Mouse (Mus musculus): Measurements from ENCODE around the gene Tekt1.

Tekt1 gene

DNA sequence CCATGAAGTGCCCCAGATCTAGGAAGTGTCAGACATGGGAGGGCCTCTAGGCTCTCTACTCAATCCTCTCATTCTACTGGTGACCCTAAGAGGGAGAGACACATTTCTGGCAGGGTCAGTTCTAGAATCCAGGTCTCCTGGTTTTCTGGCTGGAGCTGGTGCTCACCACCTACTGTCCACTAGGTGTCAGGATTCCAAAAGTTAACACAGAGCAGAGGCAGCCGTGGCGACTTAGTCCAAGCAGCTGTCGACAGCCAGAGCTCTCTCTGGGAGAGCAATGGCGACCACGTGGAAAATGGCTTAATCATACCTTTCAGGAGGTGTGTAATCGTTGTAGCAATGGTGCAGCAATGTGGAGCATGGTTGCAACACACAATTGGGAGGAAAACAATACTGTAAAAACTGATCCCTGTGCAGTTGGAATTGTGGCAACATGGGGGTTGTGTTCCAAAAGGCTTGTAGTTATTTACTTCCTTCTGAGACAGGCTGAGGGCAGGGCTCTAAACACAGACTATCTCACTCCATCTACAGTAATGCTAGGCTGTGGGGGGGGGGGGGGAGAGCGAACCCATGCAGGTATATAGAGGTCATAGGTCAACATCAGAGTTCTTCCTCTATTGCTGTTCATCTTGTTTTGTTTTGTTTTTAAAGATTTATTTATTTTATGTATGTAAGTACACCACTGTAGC lies 19.5 kb downstream of the Tekt1 start:
- DNase-seq: peak; percentile 61 to 73

DNA sequence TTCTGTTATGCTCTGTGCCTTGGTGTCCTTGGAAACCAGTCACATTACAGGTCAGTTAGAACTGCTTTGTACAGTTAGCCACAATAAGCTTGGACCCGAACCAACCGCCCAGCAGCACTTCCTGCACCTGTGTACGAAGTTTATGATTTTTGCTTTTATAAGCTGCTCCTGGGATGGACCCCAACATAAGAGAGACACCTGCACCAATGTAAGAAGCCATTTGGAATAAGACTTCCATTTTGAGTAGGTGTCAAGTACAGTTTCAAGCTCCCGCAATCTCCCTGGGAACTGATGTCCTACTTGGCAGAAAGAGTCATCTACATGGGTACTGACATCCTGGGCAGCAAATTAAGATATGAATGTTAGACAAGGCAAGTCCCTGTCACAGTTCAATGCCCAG lies 22.5 kb downstream of the Tekt1 start:
- DNase-seq: no peak

DNA sequence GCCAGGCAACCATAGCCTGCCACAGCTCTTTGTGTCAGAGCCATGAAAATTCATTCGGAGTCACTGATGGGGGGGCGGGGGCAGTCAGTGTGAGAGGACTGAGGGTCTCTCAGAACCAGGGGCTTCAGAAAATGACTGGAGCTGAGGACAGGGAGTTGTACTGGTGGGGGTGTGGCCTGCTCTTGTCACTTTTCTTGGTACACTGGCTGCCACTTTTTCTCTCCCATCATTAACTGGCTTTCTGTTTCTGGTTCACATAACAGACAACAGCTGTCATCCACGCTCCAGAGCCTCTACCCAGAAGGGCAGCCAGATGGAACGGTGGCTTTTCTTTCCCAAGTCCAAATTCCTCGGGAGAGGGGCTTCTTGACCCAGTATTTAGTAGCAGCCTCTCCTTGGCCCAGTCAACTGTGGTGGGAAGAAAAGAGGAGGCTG lies 23.8 kb downstream of the Tekt1 start:
- DNase-seq: no peak

DNA sequence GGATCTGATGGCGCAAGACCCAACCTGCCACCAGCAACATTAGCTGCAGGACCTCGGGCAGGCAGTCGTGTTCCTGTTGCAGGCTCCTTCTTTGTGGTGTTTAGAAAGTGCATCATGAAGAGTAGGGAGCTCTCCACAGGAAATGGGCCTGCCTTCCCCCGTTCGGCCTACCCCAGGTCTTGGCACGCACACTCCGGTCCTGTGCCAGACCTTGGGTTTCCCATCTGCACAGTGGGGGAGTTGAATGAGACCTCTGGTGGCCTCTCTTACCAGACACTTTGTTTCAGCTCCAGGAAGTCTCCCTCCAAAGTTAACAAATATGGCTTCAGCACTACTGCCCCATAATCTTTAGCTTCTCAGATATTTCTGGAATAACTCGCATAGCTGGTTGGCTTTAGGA lies 25.5 kb downstream of the Tekt1 start:
- DNase-seq: no peak

DNA sequence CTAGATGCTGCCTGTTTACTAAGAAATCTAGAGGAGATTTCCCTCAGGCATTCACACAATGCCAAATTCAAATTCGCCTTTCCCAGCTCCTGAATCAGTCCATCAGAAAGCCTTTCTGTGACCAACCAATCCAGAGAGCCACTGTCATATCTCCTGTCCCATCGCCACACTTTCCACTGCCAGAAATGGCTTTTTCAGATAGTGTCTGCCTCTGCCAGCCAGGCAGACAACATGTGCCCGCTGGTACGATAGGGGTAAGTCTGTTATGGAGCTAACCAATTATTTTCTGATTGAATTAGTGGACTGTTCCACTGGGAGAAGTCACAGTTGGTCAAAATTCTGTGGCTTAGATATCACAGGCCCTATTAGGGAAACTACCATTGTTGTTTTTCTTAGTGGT lies 27.6 kb downstream of the Tekt1 start:
- DNase-seq: no peak

DNA sequence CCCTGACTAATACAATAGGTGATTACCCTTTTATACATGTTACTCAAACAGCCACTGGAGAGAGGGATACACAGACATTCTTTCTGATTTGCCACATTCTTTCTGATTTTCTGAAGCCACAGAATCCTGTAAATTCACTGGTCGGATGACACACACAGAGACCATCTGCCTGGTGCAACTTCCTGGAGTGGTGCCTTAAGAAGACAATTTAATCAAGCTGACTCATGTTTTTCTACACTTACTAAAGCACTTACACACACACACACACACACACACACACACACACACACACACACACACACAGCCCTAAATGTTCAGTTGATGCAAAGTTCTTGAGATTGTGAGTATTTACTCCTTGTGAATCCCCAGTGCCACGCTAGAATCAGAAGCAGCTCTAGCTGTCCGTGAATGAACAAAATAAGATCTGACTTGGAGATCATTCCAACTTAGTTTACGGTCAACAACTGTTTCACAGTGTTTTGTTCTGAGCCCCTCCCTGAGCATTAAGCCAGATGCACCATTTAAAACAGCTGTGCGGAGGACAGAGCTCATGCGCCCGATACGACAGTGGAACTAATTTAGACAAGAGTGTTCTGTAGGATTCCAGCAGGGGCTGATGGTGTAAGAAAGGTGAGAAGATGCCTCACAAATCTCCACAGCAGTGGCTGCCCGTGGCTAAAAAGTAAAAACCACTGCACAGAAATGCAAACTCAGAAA lies 29.1 kb downstream of the Tekt1 start:
- DNase-seq: peak in 1 of 2 experiments; percentile 46

DNA sequence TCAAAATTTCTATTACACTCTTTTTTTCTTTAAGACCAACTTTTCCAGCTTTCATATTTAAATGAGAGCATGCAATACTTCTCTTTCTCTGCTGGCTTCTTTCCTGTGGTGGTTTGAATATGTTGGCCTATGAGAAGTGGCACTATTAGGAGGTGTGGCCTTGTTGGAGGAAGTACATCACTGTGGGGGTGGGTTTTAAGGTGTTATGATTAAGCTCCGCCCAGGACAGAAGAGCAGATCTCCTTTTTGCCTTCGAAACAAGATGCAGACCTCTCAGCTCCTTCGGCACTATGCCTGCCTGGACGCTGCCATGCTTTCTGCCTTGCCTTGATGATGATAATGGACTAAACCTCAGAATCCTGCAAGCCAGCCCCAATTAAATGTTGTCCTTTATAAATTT lies 36.5 kb downstream of the Tekt1 start:
- DNase-seq: no peak

DNA sequence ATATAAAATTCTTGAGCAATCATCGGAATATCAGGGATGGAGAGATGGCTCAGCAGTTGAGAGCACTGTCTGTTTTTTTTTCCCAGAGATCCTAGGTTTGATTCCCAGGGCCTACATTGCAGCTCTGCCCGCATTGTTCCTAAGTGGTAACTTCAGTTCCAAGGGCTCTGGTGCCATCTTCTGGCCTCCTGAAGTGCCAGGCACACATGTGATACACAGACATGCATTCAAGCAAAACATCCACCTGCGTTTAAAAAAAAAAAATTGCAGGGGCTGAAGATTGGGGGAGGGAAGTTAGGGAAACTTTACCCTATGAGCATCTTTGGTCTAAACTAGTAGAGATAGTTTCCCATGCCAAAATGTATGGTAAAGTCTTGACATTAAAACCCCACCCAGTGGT lies 37.8 kb downstream of the Tekt1 start:
- DNase-seq: no peak

DNA sequence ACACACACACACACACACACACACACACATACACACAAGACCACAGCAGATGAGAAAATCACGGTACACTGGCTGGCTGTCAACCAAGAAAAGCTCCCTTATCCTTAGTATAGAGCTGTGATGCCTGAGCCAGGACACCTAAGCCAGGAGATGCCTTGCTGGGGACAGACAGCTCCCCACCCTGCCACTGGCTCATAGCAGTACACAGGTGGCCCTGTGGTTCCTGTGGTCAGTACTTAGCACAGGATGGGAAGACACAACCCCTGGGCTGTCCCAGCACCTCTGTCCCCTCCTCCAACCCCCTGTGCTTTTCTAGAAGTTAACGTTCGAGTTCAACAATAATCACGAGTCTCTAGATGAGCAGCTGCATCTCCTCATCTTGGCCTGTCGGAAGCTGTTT lies 44.2 kb downstream of the Tekt1 start:
- DNase-seq: no peak

DNA sequence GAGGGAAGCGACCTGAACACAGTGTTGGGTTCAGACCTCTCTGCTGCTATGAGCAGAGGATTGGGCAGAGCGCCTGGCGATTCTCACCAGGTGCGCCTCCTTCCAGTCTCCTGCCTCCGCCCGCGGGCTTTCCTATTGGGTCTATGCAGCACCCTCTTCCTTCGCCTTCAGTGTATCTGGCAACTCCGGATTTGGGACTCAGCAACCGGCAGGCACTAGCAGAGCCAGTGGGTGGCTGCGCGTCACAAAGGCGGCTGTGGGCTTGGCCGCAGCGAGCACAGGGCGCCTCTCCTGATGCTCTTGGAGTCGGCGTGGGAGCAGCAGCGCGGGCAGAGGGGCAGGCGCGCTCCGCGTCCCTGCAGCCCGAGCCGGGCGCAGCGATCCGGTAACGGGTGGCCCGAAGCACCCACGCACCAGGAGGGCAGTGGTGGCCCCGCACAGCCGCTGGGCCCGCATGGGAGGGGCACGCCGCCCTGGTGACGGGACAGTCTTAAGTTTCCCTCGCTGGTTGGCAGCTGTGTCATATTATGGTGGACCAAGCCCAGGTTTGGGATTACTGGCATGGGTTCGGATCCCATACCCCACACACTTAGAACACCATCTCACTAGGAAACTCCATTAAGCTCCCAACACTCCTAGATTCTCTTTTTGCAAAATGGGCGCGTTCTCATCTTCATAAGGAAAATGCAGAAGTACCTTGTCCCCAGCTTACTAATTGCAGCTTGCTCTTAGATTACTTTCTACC lies 47.9 kb downstream of the Tekt1 start, which contains the start of gene Fbxo39:
Fbxo39 (plus strand) TSS at position 294 of the 745 bp plus-strand sequence.
- DNase-seq: peak in 1 of 2 experiments; percentile 15

DNA sequence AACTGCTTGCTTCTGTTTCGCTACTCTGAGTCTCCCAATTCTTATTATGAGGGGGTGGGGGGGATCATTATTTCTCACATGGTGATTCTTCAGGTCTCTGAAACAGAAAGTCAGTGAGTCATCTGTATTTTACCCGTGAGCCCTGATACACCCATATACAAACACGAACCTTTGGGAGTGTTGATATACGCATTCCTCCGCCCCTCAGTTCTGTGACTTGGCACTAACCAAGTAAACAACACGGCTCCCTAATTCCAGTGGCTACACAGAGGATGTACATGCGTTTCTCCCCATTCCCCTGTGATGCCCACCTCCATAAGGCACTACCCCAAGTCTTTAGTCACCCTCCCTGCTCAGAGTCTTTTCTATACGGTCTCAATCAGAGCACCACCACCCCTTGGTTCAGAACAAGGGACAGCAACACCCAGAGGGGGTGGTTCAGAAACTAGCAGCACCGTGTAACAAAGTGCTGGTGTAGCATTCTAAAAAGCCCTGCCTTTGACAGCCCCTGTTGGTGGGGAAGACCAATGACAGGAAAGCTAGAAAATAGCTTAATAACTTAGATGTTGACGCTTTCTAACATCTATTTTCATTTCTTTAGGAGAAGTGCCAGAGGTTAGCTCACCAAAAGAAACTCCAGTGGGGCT lies 50.8 kb downstream of the Tekt1 start:
- DNase-seq: no peak

DNA sequence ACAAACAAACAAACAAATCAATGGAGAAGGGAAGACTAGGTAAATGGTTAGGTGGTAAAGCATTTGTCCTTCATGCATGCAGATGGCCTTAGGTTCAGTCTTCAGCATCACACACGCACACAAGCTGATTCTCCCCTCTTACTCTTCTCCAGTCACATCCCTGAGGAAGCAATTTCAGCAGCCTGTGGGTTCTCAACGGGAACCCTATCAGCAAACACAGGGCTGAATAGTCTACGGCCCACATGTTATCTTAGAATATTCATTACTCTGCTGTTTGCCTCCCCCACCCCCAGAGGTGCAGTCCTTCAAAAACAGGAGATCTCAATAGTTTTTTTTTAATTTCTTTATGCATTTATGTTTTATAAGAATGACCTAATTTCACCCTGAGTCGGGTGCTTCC lies 51.8 kb downstream of the Tekt1 start:
- DNase-seq: no peak

DNA sequence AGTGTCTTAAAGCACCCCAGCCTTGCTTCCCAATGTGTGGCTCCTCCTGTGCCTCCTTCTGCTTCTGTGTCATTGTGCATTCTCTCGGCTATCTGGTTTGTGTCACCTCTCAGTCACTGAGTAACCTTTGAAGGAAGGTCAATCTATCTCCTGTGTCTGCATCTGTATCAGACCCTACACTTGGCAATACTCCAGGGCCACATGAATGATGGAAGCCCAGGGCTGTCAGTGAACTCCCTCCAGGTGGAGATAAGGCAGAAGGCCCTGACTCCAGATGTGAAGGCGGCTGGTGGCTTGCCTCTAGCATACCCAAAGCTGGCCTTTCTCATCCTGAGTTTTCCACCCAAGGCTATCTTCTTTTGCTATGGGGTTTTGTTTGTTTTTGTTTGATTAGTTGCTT lies 53.3 kb downstream of the Tekt1 start:
- DNase-seq: no peak

DNA sequence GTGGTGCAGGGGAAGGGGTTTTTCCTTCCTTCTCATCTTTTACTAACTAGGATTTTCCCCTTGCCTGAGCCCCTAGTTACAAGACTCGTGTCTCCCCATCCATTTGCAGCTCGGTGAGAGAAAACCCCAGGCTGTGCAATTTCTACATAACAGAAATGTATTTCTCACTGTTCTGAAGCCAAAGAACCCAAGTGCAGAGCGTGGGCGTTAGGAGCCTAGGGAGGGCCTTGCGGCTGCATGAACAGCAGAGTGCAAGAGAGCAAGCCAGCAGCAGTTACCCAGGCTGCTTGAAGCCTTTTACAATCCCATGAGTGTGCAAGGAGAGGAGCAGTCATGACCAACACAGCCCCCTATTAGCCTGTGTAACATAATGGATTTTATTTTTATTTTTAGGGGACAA lies 54.8 kb downstream of the Tekt1 start:
- no peak for DNase-seq

DNA sequence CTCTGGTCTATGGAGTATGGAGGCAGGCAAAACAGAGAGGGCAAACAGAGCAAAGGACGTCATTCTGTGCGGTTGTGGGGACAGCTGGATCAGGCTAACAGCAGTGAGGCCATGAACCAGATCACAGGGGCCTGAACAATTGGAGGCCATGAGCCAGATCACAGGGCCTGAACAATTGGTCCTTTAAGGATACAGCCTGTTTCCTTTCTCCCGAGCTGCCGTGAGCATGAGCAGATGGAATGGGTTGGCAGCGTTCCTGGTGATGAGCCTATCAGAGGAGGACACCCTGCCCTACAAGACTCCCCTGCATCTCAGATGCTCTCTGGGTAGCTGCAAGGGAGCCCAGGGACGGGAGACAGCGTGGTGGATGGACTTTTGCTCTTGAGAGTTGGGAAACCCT lies 60.0 kb downstream of the Tekt1 start:
- peak; percentile 73 to 83 for DNase-seq

DNA sequence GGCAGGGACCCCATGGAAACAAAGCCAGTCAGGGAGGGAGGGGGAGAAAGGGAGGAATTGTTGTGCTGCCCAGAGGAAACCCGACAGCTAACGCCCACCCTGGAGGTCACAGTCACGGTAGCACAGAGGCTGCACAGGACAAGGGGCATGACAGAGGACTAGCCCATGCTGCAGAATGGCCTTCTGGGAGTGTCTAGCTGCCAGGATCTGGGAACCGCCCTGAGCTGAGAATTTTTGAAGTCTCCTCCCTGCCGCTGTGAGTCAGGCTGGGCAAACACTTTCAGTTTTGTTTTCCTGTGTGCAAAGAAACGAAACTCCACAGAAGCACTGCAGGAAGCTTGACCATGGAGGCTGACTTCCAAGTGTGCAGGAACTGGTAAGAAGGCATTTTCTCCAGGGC lies 60.9 kb downstream of the Tekt1 start, which contains the start of gene Xaf1:
Xaf1 (plus strand) TSS at position 296 of the 400 bp plus-strand sequence.
- peak in 1 of 2 experiments; percentile 6 for DNase-seq
